Mouse (Mus musculus) gastrocnemius, adult 18-20 months (tissue): ENCODE data around the gene Stk36. TPM values are rescaled to one million over a fixed set of nuclear protein-coding genes. Genes with fewer than 3 reads are reported as not detected.
A peak's percentile ranks its signal among the peaks of the same experiment; 100 is the strongest.

Experiments used
- DNase-seq: peaks from one replicate; pipeline ENCODE4 v3.0.0; 2021; ENCODE audit warnings: low spot score
- microRNA-seq: library from miRNA; unstranded; fragments of <30 nt; microRNA quantifications from one replicate; pipeline ENCODE4 v1.2.0, GENCODE M21; 2021
- total RNA-seq, 2 experiments: library from RNA; stranded (reverse); gene quantifications; 2 replicates each; pipeline ENCODE4 v1.2.3; 2021

Gene Stk36
- total RNA-seq, 2 experiments from 2014 or later = 0.27 to 0.28 TPM

DNA sequence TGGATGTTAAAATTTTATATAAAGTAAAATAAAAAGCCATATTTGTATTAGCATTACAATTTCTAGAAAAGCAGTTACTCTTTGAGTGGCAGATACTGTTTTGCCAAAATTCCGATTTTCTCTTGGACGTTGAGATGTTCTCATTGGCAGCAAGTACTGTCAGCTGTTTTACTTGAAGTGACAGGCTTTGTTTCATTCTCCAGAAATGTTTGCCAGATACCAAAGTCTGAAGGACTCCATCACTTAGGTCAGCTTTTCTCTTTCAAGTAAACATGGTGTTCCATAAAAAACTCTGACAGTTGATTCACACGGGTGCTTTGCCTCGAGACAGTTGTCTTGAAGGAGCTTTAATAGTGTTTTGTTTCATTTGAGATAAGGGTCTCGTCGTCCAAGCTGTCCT lies 63.9 kb downstream of the Stk36 start:
- no peak for DNase-seq

DNA sequence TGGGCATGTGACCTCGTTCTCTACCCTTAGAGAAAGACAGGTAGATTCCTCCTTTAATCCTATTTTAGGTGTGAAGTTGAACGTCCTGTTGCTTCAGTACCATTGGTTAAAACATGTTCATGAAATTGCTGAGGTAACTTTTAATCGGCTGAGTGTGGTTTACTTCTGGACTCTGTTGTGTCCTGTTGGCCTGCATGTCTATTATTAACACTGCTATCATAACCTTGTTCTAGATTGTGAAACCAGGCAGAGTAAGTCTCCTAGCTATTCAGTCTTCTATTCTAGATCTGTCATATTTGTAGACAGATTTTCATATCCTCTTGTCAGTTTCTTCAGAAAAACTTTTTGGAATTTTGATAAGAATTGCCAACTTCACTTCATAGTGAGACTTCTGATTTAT lies 67.1 kb downstream of the Stk36 start:
- no peak for DNase-seq

DNA sequence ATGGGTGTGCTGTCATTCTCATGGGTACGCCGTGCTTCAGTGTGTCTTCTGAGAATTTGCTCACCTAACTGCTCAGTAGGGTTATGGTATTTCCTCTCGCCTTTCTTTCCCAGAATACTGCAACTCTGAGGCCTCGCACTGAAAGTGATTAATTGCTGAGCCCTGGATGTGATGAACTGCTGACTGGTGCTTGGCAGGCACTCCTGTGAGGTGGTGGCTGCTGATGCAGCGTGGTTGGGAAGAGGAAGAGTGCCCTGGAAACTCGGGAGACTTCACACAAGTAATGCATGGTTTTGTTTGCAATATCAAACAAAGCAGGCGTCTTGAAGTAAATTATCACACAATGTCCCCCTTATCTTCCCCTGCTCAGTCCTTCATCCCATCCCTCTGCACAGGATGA lies 71.5 kb downstream of the Stk36 start:
- DNase-seq = peak; percentile 53

DNA sequence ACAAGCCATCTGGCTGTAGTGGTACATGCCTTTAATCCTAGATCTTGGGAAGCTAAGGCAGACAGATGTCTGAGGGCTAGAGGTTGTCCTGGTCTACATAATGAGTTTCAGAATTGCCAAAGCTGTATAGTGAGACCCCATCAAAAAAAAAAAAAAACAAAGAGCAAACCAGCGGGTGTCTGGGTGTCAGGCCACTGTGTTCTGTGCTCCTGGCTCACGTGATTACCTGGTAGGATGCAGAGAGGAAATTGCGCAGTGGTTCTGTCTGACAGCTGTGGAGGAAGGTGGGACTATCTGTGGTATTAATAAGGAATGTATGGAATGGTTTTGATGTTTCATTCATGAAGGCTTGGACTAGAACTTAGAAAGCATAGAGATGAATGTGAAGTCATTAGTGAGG lies 75.6 kb downstream of the Stk36 start:
- no peak for DNase-seq

DNA sequence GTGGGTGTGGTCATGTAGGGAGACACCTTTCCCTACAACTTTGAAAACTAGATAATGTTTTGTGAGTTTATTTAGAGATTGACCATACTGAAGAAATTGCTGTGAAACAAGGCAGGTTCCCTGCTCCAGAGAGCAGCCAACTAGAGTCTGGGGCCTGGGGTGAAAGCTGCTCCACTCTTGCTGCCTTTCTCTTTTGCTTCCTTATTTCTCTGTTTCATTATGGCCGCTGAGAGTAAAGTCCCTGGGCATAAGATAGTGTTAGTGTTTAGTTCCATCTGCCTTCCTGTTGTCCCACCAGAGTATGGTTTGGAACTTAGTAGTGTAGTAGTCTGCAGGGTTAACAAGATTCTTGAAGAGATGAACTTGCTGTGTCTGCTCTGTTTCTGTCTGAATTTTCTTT lies 76.6 kb downstream of the Stk36 start:
- no peak for DNase-seq

Small RNA genes within 50 kb of the gene (microRNA-seq; reads per million reads assigned to microRNA genes)
- not detected for gene Gm25035

Other genes with a start within 250 kb of the Stk36 start
- gene Catip, start 239.3 kb upstream of the Stk36 start, total RNA-seq = under 1 TPM in 1 of 2 experiments, not detected in 1; 0.11 TPM
- gene Slc11a1, start 226.2 kb upstream of the Stk36 start, total RNA-seq = 1 to 10 TPM; 3.6 to 8.1 TPM
- 100 to 1,000 TPM; 107 TPM for gene Ctdsp1, start 209.9 kb upstream of the Stk36 start, total RNA-seq
- under 1 TPM in 1 of 2 experiments, not detected in 1; 0.11 TPM for gene Vil1, start 192.1 kb upstream of the Stk36 start, total RNA-seq
- 10 to 100 TPM; 12.1 to 13.1 TPM for gene Cnot9, start 95.4 kb upstream of the Stk36 start, total RNA-seq
- gene Plcd4, start 58.6 kb upstream of the Stk36 start, total RNA-seq = 10 to 100 TPM; 58.2 to 66.9 TPM
- 1 to 10 TPM; 7.2 to 7.8 TPM for gene Usp37, start 57.2 kb upstream of the Stk36 start, total RNA-seq
- gene Zfp142, start 13.2 kb upstream of the Stk36 start, total RNA-seq = 1 to 10 TPM; 8.7 to 9.7 TPM
- 10 to 100 TPM; 20.6 to 21.6 TPM for gene Bcs1l, start 13.2 kb upstream of the Stk36 start, total RNA-seq
- 10 to 100 TPM; 16.2 to 16.5 TPM for gene Rnf25, start within 50 bp of the Stk36 start, total RNA-seq
- gene Ttll4, start 60.3 kb downstream of the Stk36 start, total RNA-seq = 10 to 100 TPM in 1 of 2 experiments, 1 to 10 TPM in 1; 9.0 to 11.0 TPM
- 10 to 100 TPM; 55.7 to 57.8 TPM for gene Cyp27a1, start 112.1 kb downstream of the Stk36 start, total RNA-seq
- 100 to 1,000 TPM in 1 of 2 experiments, 10 to 100 TPM in 1; 75.0 to 102 TPM for gene Prkag3, start 147.8 kb downstream of the Stk36 start, total RNA-seq
- gene Wnt6, start 170.4 kb downstream of the Stk36 start, total RNA-seq = under 1 TPM; 0.45 to 0.50 TPM
- under 1 TPM; 0.11 to 0.14 TPM for gene Wnt10a, start 190.1 kb downstream of the Stk36 start, total RNA-seq